Comparison of ENCODE assay signal across 15 mouse cellular contexts in genomic region chr9:34748003-34748402, GRCm38 (mm10).
DNase-seq lines count a peak whose midpoint lies in the region; ATAC-seq and TF ChIP-seq lines count a peak whose summit lies in the region.
"Had no signal": no experiment of that assay in that cellular context is flagged by ENCODE, and none has a peak within 500 bp of the region (broad histone marks: within the 10 kb centered on the region; RNA-seq: fewer than 3 reads in every experiment).

No protein-coding gene starts in this region.

- H3K9me3 ChIP-seq in forebrain, embryonic 12.5 days = no peaks in the 10 kb centered on the region
- no peaks in the 10 kb centered on the region for H3K9me3 ChIP-seq in forebrain, embryonic 13.5 days (replicated peaks)
- H3K9me3 ChIP-seq in intestine, postnatal 0 days (ENCODE audit: control insufficient read depth) = no peaks in the 10 kb centered on the region
- H3K9me3 ChIP-seq in intestine, embryonic 16.5 days (ENCODE audit: control insufficient read depth, low read length) = no peaks in the 10 kb centered on the region
- H3K9me3 ChIP-seq: liver, embryonic 12.5 days had no signal

- H3K27ac ChIP-seq in forebrain, embryonic 12.5 days = no peak overlapping the region
- no peak overlapping the region for H3K27ac ChIP-seq in forebrain, embryonic 13.5 days
- H3K27ac ChIP-seq in intestine, postnatal 0 days (ENCODE audit: low read depth, low read length) = no peak overlapping the region
- no peak overlapping the region for H3K27ac ChIP-seq in intestine, embryonic 16.5 days (ENCODE audit: low read length)
- H3K27ac ChIP-seq: liver, embryonic 12.5 days had no signal

- H3K4me3 ChIP-seq in forebrain, embryonic 12.5 days (replicated peaks) = no peak overlapping the region
- H3K4me3 ChIP-seq in forebrain, embryonic 13.5 days = no peak overlapping the region
- H3K4me3 ChIP-seq in intestine, postnatal 0 days (ENCODE audit: low read depth, low read length) = no peak overlapping the region
- H3K4me3 ChIP-seq in intestine, embryonic 16.5 days (ENCODE audit: low read length) = no peak overlapping the region
- H3K4me3 ChIP-seq: liver, embryonic 12.5 days; myocyte had no signal

- 0 out of 2 replicates have a peak, but pooled peaks cover 3% of the 10 kb centered on the region for H3K4me1 ChIP-seq in forebrain, embryonic 12.5 days
- H3K4me1 ChIP-seq in forebrain, embryonic 13.5 days = peaks cover 19% of the 10 kb centered on the region
- H3K4me1 ChIP-seq in intestine, postnatal 0 days (replicated peaks; ENCODE audit: control insufficient read depth, insufficient read depth, low read length) = no peaks in the 10 kb centered on the region
- peaks cover 6% of the 10 kb centered on the region; the same call in 1 of the 2 replicates for H3K4me1 ChIP-seq in intestine, embryonic 16.5 days (ENCODE audit: control insufficient read depth, insufficient read depth, low read length)
- H3K4me1 ChIP-seq: liver, embryonic 12.5 days had no signal

- WGBS in forebrain, embryonic 12.5 days = 51% methylated on average over 2 of the region's 2 CpGs
- WGBS in forebrain, embryonic 13.5 days = 52% methylated on average over 2 of the region's 2 CpGs
- WGBS in intestine, postnatal 0 days = 20% methylated on average over 2 of the region's 2 CpGs
- 35% methylated on average over 2 of the region's 2 CpGs for WGBS in intestine, embryonic 16.5 days

- H3K9ac ChIP-seq in forebrain, embryonic 12.5 days = no peak overlapping the region
- no peak overlapping the region for H3K9ac ChIP-seq in forebrain, embryonic 13.5 days
- H3K9ac ChIP-seq in intestine, postnatal 0 days (ENCODE audit: low read depth, low read length) = no peak overlapping the region
- H3K9ac ChIP-seq in intestine, embryonic 16.5 days (ENCODE audit: low read depth, low read length) = no peak overlapping the region
- H3K9ac ChIP-seq: liver, embryonic 12.5 days had no signal

- no peak overlapping the region for H3K4me2 ChIP-seq in forebrain, embryonic 12.5 days
- H3K4me2 ChIP-seq in forebrain, embryonic 13.5 days = no peak overlapping the region
- no peak overlapping the region for H3K4me2 ChIP-seq in intestine, postnatal 0 days (replicated peaks; ENCODE audit: low read depth)
- H3K4me2 ChIP-seq in intestine, embryonic 16.5 days (ENCODE audit: low read depth, low read length) = no peak overlapping the region
- H3K4me2 ChIP-seq: liver, embryonic 12.5 days had no signal

- H3K27me3 ChIP-seq in forebrain, embryonic 12.5 days = peaks cover 7% of the 10 kb centered on the region; the same call in 1 of the 2 replicates
- 0 out of 2 replicates have a peak, but pooled peaks cover 4% of the 10 kb centered on the region for H3K27me3 ChIP-seq in forebrain, embryonic 13.5 days
- no peaks in the 10 kb centered on the region for H3K27me3 ChIP-seq in intestine, postnatal 0 days (replicated peaks; ENCODE audit: control insufficient read depth, insufficient read depth, low read length)
- H3K27me3 ChIP-seq in intestine, embryonic 16.5 days (replicated peaks; ENCODE audit: control insufficient read depth, insufficient read depth, low read length) = no peaks in the 10 kb centered on the region
- H3K27me3 ChIP-seq: liver, embryonic 12.5 days had no signal

- ATAC-seq in forebrain, embryonic 12.5 days (ENCODE audit: low FRiP score) = 0 out of 2 replicates have a peak, but pooled peaks have one; percentile 27
- ATAC-seq in forebrain, embryonic 13.5 days = no peak
- no peak for ATAC-seq in intestine, postnatal 0 days
- ATAC-seq in intestine, embryonic 16.5 days = no peak
- ATAC-seq: CD4-positive, CD25-positive, alpha-beta regulatory T cell, adult 4 months; liver, embryonic 12.5 days had no signal

- H3K36me3 ChIP-seq in forebrain, embryonic 12.5 days (replicated peaks) = no peaks in the 10 kb centered on the region
- H3K36me3 ChIP-seq in forebrain, embryonic 13.5 days (ENCODE audit: poor library complexity, severe bottlenecking) = no peaks in the 10 kb centered on the region
- no peaks in the 10 kb centered on the region for H3K36me3 ChIP-seq in intestine, postnatal 0 days (ENCODE audit: control insufficient read depth, insufficient read depth)
- H3K36me3 ChIP-seq in intestine, embryonic 16.5 days (ENCODE audit: control insufficient read depth, insufficient read depth, low read length) = no peaks in the 10 kb centered on the region
- H3K36me3 ChIP-seq: liver, embryonic 12.5 days had no signal

- DNase-seq in 3T3-L1 (ENCODE audit: low read depth, low spot score) = peak; percentile 52
- peak; percentile 66 for DNase-seq in brain, adult 2 months (ENCODE audit: low read depth, low spot score)
- DNase-seq in urinary bladder, postnatal 4 days (ENCODE audit: low spot score in 2 of 2) = no peak
- no peak for DNase-seq in cerebellum, adult 8-10 months
- DNase-seq: cerebellum, adult 9-11 months; gastrocnemius, postnatal 36 days; kidney, adult 11 months; thymus, adult 18-20 months had no signal

- peak; percentile 65 for TF ChIP-seq CTCF in intestine, postnatal 0 days (IDR thresholded peaks at IDR 0.05; ENCODE audit: low read depth)

Comparison
In these comparisons a context has a peak if more than half of its experiments do, and no peak if none do; other contexts are left out.
1. DNase-seq: peak in 3T3-L1 (single experiment) and brain, adult 2 months (single experiment); none in urinary bladder, postnatal 4 days (0 of 2) and cerebellum, adult 8-10 months (single experiment).